Mouse (Mus musculus) megakaryocyte, embryonic 14.5 days (primary cell): ENCODE results near the gene Hcls1. TPM values are rescaled to one million over a fixed set of nuclear protein-coding genes. Genes with fewer than 3 reads are reported as not detected.

ENCODE experiments used
- H3K27me3 ChIP-seq: replicated peaks from 2 replicates; pipeline ENCODE3; 2012; ENCODE audit warnings: inconsistent platforms
- H3K36me3 ChIP-seq: replicated peaks from 2 replicates; pipeline ENCODE3; 2012; ENCODE audit warnings: low read length, inconsistent platforms, mixed read lengths
- H3K4me1 ChIP-seq: 2 replicates; pipeline ENCODE4 v1.6.1; 2012; ENCODE audit warnings: inconsistent platforms
- H3K4me3 ChIP-seq: replicated peaks from 2 replicates; pipeline ENCODE3; 2012; ENCODE audit warnings: moderate library complexity, mild to moderate bottlenecking, inconsistent platforms
- H3K9me3 ChIP-seq: 2 replicates; pipeline ENCODE4 v1.6.1; 2012; ENCODE audit warnings: inconsistent platforms
- FLI1 ChIP-seq: IDR thresholded peaks from 2 replicates; pipeline ENCODE4 v1.6.1; 2012; ENCODE audit warnings: low read length, inconsistent platforms, mixed read lengths
- GATA1 ChIP-seq: IDR thresholded peaks from 3 replicates; pipeline ENCODE4 v1.6.1; 2012; ENCODE audit warnings: mixed read lengths, low read length, inconsistent platforms, borderline replicate concordance
- polyA plus RNA-seq: library from polyadenylated mRNA; stranded (reverse); fragments of >175 nt; gene quantifications from 2 replicates; pipeline ENCODE4 v1.2.3, GENCODE M21; 2012; ENCODE audit warnings: low replicate concordance; ENCODE audit not compliant: insufficient read depth

The Hcls1 gene
- polyA plus RNA-seq, 1 experiment = 219 TPM

DNA sequence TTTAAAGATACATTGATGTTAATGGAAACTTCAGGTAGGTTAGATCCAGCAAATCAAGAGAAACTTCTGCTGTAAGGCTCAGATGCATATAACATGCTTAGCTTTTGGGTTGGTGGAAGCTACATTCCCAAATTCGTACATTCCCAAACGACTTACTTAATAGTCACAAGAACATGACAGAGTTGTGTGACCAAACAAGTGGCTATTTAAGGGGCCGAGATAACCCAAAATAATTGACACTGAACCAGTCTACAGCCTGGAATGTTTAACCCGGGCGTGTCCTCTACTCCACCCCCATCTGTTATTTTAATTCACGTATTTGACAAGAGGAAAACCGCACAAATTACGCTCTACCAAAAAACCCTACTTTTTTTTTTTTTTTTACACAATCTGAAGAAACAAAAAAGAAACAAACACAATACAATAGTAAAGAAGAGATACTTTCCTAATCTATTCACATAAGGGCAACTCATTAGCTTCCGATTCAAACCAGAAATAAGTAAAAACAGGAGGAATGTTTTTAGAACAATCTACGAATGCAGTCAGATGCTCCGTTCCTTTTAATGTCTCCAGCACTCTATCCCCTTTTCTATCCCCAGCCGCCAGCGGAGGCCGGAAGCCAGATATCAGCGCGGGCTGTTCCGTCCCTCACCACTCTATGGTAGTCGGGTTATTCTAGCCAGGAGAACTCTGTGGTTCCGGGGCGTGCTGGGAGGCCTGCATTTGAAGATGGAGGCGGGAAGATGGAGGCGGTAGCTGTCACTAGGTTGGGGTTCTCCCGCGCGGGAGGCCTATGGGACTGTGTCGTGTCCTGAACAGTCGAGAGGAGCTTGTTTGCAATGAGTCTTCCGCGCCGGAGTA, 76.5 kb downstream of the Hcls1 start, which contains the start of gene Polq:
Gene Polq, plus strand, starts transcription at position 726 of the 861 bp plus-strand sequence.
- peak; percentile 77; the same call in 1 of the 2 replicates for TF ChIP-seq FLI1
- no peak; the same call in 2 of the 3 replicates for TF ChIP-seq GATA1
- Histone ChIP-seq H3K4me3 (peak within 1 kb of the TSS; percentile 93), H3K27me3 (no peaks in the 10 kb centered on the region), H3K36me3 (peaks cover 22% of the 10 kb centered on the region), H3K4me1 (peaks cover 43% of the 10 kb centered on the region), H3K9me3 (no peaks in the 10 kb centered on the region)

DNA sequence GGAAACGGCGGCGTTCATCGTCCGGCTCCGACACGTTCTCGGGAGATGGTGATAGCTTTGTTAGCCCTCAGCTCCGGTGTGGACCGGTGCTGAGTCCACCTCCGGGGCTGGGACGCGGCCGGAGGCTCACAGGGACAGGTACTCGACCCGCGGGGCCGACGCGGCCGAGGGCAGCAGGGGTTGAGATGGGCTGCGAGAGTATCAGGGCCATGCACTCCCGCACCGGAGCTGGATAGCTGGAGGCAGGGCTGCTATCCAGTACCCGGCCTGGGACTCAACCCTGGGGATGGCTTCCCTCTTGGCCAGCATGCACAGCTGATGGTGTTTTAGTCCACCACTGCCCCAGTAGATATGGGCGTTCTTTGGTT, 77.1 kb downstream of the Hcls1 start:
- H3K27me3 ChIP-seq = no peaks in the 10 kb centered on the region
- TF ChIP-seq GATA1 (no peak), FLI1 (no peak; the same call in 1 of the 2 replicates)
- H3K4me3 ChIP-seq = peak overlapping the region; percentile 93
- H3K4me1 ChIP-seq = peaks cover 42% of the 10 kb centered on the region
- H3K9me3 ChIP-seq = no peaks in the 10 kb centered on the region
- H3K36me3 ChIP-seq = peaks cover 22% of the 10 kb centered on the region

DNA sequence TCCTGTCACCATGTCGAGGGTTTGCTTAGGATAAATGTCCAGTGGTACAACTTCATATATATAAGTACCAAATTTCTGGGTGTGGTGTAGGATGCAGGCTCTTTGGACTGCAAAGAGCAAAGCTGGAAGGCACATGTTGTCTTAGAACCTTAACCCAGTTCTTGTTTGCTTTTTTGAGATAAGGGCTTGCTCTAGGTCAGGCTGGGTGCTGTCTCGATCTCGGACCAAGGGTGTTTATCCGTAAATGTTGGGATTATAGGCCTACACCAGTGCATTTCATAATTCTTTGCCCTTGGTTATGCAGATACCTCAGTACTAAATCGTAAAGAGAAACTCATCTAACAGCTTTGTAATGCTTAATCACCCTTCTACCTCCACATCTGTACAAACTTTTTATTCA, 77.6 kb downstream of the Hcls1 start:
- Histone ChIP-seq H3K4me1 (peaks cover 38% of the 10 kb centered on the region), H3K9me3 (no peaks in the 10 kb centered on the region), H3K36me3 (peaks cover 25% of the 10 kb centered on the region), H3K4me3 (peak overlapping the region; percentile 93), H3K27me3 (no peaks in the 10 kb centered on the region)
- no peak for TF ChIP-seq GATA1

Other genes with a start within 250 kb of the Hcls1 start
- gene Ildr1, start 241.0 kb upstream of the Hcls1 start, polyA plus RNA-seq = not detected in 2 replicates
- gene Slc15a2, start 150.0 kb upstream of the Hcls1 start, polyA plus RNA-seq = not detected in 2 replicates
- gene Iqcb1, start 106.6 kb upstream of the Hcls1 start, polyA plus RNA-seq = 0.36 TPM in 1 of 2 replicates, not detected in the other
- gene Eaf2, start 60.0 kb upstream of the Hcls1 start, polyA plus RNA-seq = not detected in 2 replicates
- gene Golgb1, start 59.8 kb upstream of the Hcls1 start, polyA plus RNA-seq = 15.5 and 21.9 TPM in 2 replicates
- 0.09 TPM in 1 of 2 replicates, not detected in the other for gene Fbxo40, start 55.5 kb downstream of the Hcls1 start, polyA plus RNA-seq
- gene Polq, start 76.8 kb downstream of the Hcls1 start, polyA plus RNA-seq = 0.85 TPM in 1 of 2 replicates, not detected in the other